Mouse (Mus musculus) heart, postnatal 0 days (tissue): ENCODE measurements at regions not wholly inside any gene's neighbourhood (a gene's known extent, or its start where the extent isn't known, plus 50 kb on each side); places are given as distances from the start of the nearest gene placed in this dataset.

Source experiments
- ATAC-seq: fragments of 200-750 bp; cut with Nextera tagmentation; 2 replicates; pipeline ENCODE4 v1.8.0; 2017; ENCODE audit warnings: low read depth, moderate number of reproducible peaks, moderate library complexity; ENCODE audit not compliant: insufficient read depth
- DNase-seq: peaks from one replicate; pipeline ENCODE4 v3.0.0-alpha.2; 2016; ENCODE audit warnings: low spot score
- H3K27ac ChIP-seq: fragments of 300-500 bp; sonication (generic); 2 replicates; pipeline ENCODE4 v1.5.1; 2014; ENCODE audit warnings: low read depth, mild to moderate bottlenecking
- H3K27me3 ChIP-seq: fragments of 300-500 bp; sonication (generic); 2 replicates; pipeline ENCODE4 v1.6.1; 2014; ENCODE audit warnings: low read length, mixed read lengths; ENCODE audit not compliant: control insufficient read depth, insufficient read depth
- H3K36me3 ChIP-seq: fragments of 300-500 bp; sonication (generic); replicated peaks from 2 replicates; pipeline ENCODE4 v1.6.1; 2014; ENCODE audit warnings: low read length, mixed read lengths; ENCODE audit not compliant: control insufficient read depth, insufficient read depth
- H3K4me1 ChIP-seq: fragments of 300-500 bp; sonication (generic); 2 replicates; pipeline ENCODE4 v1.6.1; 2014; ENCODE audit warnings: antibody characterized with exemption; ENCODE audit not compliant: control insufficient read depth, insufficient read depth
- H3K4me2 ChIP-seq: fragments of 300-500 bp; sonication (generic); 2 replicates; pipeline ENCODE4 v1.6.1; 2014; ENCODE audit warnings: low read depth, mild to moderate bottlenecking, low read length, moderate library complexity
- H3K4me3 ChIP-seq: fragments of 300-500 bp; sonication (generic); 2 replicates; pipeline ENCODE4 v1.5.1; 2014; ENCODE audit warnings: low read depth, low read length
- H3K9ac ChIP-seq: fragments of 300-500 bp; sonication (generic); replicated peaks from 2 replicates; pipeline ENCODE4 v1.6.1; 2014; ENCODE audit warnings: low read depth, low read length, mixed read lengths
- H3K9me3 ChIP-seq: fragments of 300-500 bp; sonication (generic); replicated peaks from 2 replicates; pipeline ENCODE4 v1.6.1; 2016; ENCODE audit warnings: low read length; ENCODE audit not compliant: control insufficient read depth
- CTCF ChIP-seq: IDR thresholded peaks from 2 replicates; pipeline ENCODE4 v1.5.1; 2016; ENCODE audit warnings: antibody characterized with exemption, control low read depth, low read depth
- EP300 ChIP-seq: IDR thresholded peaks from 2 replicates; pipeline ENCODE4 v1.6.1; 2016; ENCODE audit warnings: antibody characterized with exemption, low read depth
- WGBS: fragments of 180-500 bp; shearing (Covaris S2); extraction: QIAGEN DNeasy Blood & Tissue Kit; methylation state at CpG from one replicate; pipeline ENCODE4 v1.1.7; 2014; 5-methylcytosine and 5-hydroxymethylcytosine counted together

GRCm38 (mm10) chr6:51015735-51016134 lies 361.5 kb upstream of the Npvf start:
- H3K9me3 ChIP-seq = no peaks in the 10 kb centered on the region
- DNase-seq (no peak), ATAC-seq (no peak)
- TF ChIP-seq CTCF (no peak), EP300 (no peak)
- H3K27ac ChIP-seq = no peak overlapping the region
- no peaks in the 10 kb centered on the region for H3K4me1 ChIP-seq
- H3K4me3 ChIP-seq = no peak overlapping the region
- no peak overlapping the region for H3K4me2 ChIP-seq
- H3K27me3 ChIP-seq = no peaks in the 10 kb centered on the region
- H3K36me3 ChIP-seq = no peaks in the 10 kb centered on the region
- WGBS = 71% methylated on average over 2 of the region's 2 CpGs
- no peak overlapping the region for H3K9ac ChIP-seq

- Histone ChIP-seq H3K4me2 (no peak overlapping the region), H3K4me1 (no peaks in the 10 kb centered on the region), H3K9ac (no peak overlapping the region), H3K9me3 (no peaks in the 10 kb centered on the region), H3K27me3 (no peaks in the 10 kb centered on the region), H3K36me3 (no peaks in the 10 kb centered on the region), H3K27ac (no peak overlapping the region), H3K4me3 (no peak overlapping the region)
- ATAC-seq = no peak
- 62% methylated on average over 5 of the region's 5 CpGs for WGBS
- TF ChIP-seq EP300 (no peak), CTCF (no peak)
- DNase-seq = no peak
Measured at GRCm38 (mm10) chr6:51016441-51017070, 362.3 kb upstream of the Npvf start.

GRCm38 (mm10) chr6:51017260-51017999 lies 363.2 kb upstream of the Npvf start:
- DNase-seq (no peak), ATAC-seq (no peak)
- no peak overlapping the region for H3K27ac ChIP-seq
- H3K4me3 ChIP-seq = no peak overlapping the region
- TF ChIP-seq CTCF = no peak
- H3K4me2 ChIP-seq = no peak overlapping the region
- H3K36me3 ChIP-seq = no peaks in the 10 kb centered on the region
- H3K27me3 ChIP-seq = no peaks in the 10 kb centered on the region
- no peak overlapping the region for H3K9ac ChIP-seq
- H3K4me1 ChIP-seq = no peaks in the 10 kb centered on the region
- WGBS = 59% methylated on average over 9 of the region's 9 CpGs
- no peaks in the 10 kb centered on the region for H3K9me3 ChIP-seq

GRCm38 (mm10) chr6:51021206-51021605 lies 367.0 kb upstream of the Npvf start:
- ATAC-seq (no peak), DNase-seq (no peak)
- Histone ChIP-seq H3K4me1 (no peaks in the 10 kb centered on the region), H3K27me3 (no peaks in the 10 kb centered on the region), H3K27ac (no peak overlapping the region), H3K9me3 (no peaks in the 10 kb centered on the region), H3K4me2 (no peak overlapping the region), H3K9ac (no peak overlapping the region), H3K36me3 (no peaks in the 10 kb centered on the region), H3K4me3 (no peak overlapping the region)
- WGBS = 80% methylated on average over 6 of the region's 6 CpGs
- TF ChIP-seq EP300 (no peak), CTCF (no peak)

GRCm38 (mm10) chr6:51023361-51023760 lies 369.1 kb upstream of the Npvf start:
- Histone ChIP-seq H3K27me3 (no peaks in the 10 kb centered on the region), H3K36me3 (no peaks in the 10 kb centered on the region), H3K4me3 (no peak overlapping the region), H3K9ac (no peak overlapping the region), H3K4me2 (no peak overlapping the region), H3K9me3 (no peaks in the 10 kb centered on the region), H3K27ac (no peak overlapping the region), H3K4me1 (no peaks in the 10 kb centered on the region)
- TF ChIP-seq CTCF (no peak), EP300 (no peak)
- WGBS = 88% methylated on average over 6 of the region's 6 CpGs
- no peak for ATAC-seq
- DNase-seq = no peak

- Histone ChIP-seq H3K9ac (no peak overlapping the region), H3K27me3 (no peaks in the 10 kb centered on the region), H3K27ac (no peak overlapping the region), H3K36me3 (no peaks in the 10 kb centered on the region), H3K4me3 (no peak overlapping the region), H3K4me1 (no peaks in the 10 kb centered on the region), H3K9me3 (no peaks in the 10 kb centered on the region), H3K4me2 (no peak overlapping the region)
- DNase-seq = no peak
- no peak for ATAC-seq
- 74% methylated on average over 3 of the region's 3 CpGs for WGBS
- TF ChIP-seq CTCF = no peak
- TF ChIP-seq EP300 = no peak
Measured at GRCm38 (mm10) chr6:51024756-51025155, 370.5 kb upstream of the Npvf start.
